Mouse (Mus musculus): ENCODE results near the gene Pik3r5.

Gene Pik3r5

GRCm38 (mm10) chr11:68484431-68484830 lies 52.5 kb downstream of the Pik3r5 start:
- DNase-seq (ENCODE audit: low spot score in 2 of 2), result no peak

- peak in 1 of 2 experiments; percentile 56 for DNase-seq (ENCODE audit: low spot score in 2 of 2)
Measured at GRCm38 (mm10) chr11:68485206-68485942, 53.5 kb downstream of the Pik3r5 start.

GRCm38 (mm10) chr11:68486093-68486492 lies 54.2 kb downstream of the Pik3r5 start:
- no peak for DNase-seq (ENCODE audit: low spot score in 2 of 2)

GRCm38 (mm10) chr11:68487720-68488119 lies 55.8 kb downstream of the Pik3r5 start:
- DNase-seq (ENCODE audit: low spot score in 2 of 2), result no peak

- DNase-seq (ENCODE audit: low spot score in 2 of 2), result no peak
Measured at GRCm38 (mm10) chr11:68488256-68488824, 56.4 kb downstream of the Pik3r5 start.

GRCm38 (mm10) chr11:68489236-68489635 lies 57.3 kb downstream of the Pik3r5 start:
- DNase-seq (ENCODE audit: low spot score in 2 of 2), result no peak

GRCm38 (mm10) chr11:68492592-68492991 lies 60.7 kb downstream of the Pik3r5 start:
- DNase-seq (ENCODE audit: low spot score in 2 of 2), result no peak

- no peak for DNase-seq (ENCODE audit: low spot score in 2 of 2)
Measured at GRCm38 (mm10) chr11:68493760-68494159, 61.8 kb downstream of the Pik3r5 start.

- no peak for DNase-seq (ENCODE audit: low spot score in 2 of 2)
Measured at GRCm38 (mm10) chr11:68497081-68497480, 65.2 kb downstream of the Pik3r5 start.

GRCm38 (mm10) chr11:68498517-68498916 lies 66.6 kb downstream of the Pik3r5 start:
- no peak for DNase-seq (ENCODE audit: low spot score in 2 of 2)

GRCm38 (mm10) chr11:68498999-68499699 lies 67.2 kb downstream of the Pik3r5 start:
- no peak for DNase-seq (ENCODE audit: low spot score in 2 of 2)

GRCm38 (mm10) chr11:68500949-68501350 lies 69.0 kb downstream of the Pik3r5 start:
- DNase-seq (ENCODE audit: low spot score in 2 of 2), result no peak

GRCm38 (mm10) chr11:68502408-68502807 lies 70.5 kb downstream of the Pik3r5 start:
- DNase-seq (ENCODE audit: low spot score in 2 of 2), result no peak

- DNase-seq (ENCODE audit: low spot score in 2 of 2), result no peak
Measured at GRCm38 (mm10) chr11:68502902-68503629, 71.1 kb downstream of the Pik3r5 start, which contains the start of gene Pik3r6. Pik3r6 (plus strand) TSS chr11:68503019.

- no peak for DNase-seq (ENCODE audit: low spot score in 2 of 2)
Measured at GRCm38 (mm10) chr11:68504913-68505312, 73.0 kb downstream of the Pik3r5 start.

- no peak for DNase-seq (ENCODE audit: low spot score in 2 of 2)
Measured at GRCm38 (mm10) chr11:68507246-68507645, 75.3 kb downstream of the Pik3r5 start.

- no peak for DNase-seq (ENCODE audit: low spot score in 2 of 2)
Measured at GRCm38 (mm10) chr11:68508619-68509018, 76.7 kb downstream of the Pik3r5 start.

- no peak for DNase-seq (ENCODE audit: low spot score in 2 of 2)
Measured at GRCm38 (mm10) chr11:68509194-68509593, 77.3 kb downstream of the Pik3r5 start.

GRCm38 (mm10) chr11:68513969-68514368 lies 82.0 kb downstream of the Pik3r5 start:
- DNase-seq (ENCODE audit: low spot score in 2 of 2), result no peak

GRCm38 (mm10) chr11:68519362-68519761 lies 87.4 kb downstream of the Pik3r5 start:
- no peak for DNase-seq (ENCODE audit: low spot score in 2 of 2)

- no peak for DNase-seq (ENCODE audit: low spot score in 2 of 2)
Measured at GRCm38 (mm10) chr11:68519815-68520214, 87.9 kb downstream of the Pik3r5 start.

- DNase-seq (ENCODE audit: low spot score in 2 of 2), result no peak
Measured at GRCm38 (mm10) chr11:68520439-68520838, 88.5 kb downstream of the Pik3r5 start.
